Mouse (Mus musculus) cerebellum, adult 11-12 months (tissue): Measurements from ENCODE around the gene Gucy1a1.

Experiments used
- DNase-seq: peaks from one replicate; pipeline ENCODE4 v3.0.0; 2022

Gucy1a1 gene

DNA sequence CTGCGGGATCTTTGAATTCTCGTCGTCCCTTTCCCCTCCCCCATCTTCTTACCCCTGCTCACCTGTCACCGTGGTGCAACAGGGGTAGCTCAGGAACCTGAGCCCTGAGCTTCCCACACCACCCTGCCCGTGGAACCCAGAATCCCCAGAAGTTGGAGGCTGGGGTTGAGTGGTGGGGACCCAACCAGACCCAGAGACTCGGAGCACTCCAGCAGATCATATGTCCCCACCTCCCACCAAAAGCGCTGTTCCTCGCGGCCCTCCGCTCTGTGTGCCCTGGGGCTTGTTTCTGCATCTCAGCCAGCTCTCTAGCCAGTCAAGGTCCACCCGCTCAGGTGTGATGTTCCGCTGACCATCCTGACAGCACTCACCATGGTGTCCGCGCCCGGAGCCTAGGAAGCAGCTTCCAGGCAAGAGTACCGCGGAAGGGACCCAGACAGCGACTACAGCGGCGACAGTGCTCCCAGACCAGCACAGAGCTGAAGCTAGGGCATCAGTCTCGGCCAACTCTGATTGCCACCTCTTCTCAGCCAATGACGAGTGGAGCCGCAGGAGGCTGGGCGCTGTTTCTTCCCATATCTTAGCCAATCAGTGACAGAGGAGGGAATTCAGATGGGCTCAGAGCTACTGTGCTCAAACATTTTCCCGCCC is 71.3 kb downstream of the Gucy1a1 start, which contains the start of gene Gucy1b1:
Gene Gucy1b1 (minus strand): TSS at position 489 of the 651 bp plus-strand sequence.
- peak; percentile 88 for DNase-seq

DNA sequence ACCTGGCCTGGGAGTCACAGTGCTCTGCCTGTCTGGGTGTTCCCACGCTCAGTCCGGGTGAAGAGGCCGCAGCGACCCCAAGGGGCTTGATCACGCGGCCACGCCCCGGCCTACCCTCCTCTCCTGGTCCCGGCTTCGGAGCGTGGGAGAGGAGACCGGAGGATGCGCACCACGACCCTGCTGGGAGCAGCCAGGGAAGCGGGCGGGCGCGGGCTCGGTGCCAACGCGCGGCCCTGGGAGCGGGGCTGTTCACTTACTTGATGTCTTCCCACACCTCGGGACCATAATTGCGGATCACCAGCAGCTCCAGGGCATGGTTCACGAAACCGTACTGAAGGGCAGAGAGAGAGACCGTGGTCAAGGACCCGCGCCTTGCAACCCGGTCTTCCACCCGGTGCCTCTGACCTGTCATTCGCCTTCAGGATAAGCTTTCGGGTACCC is 71.8 kb downstream of the Gucy1a1 start:
- DNase-seq, result peak; percentile 74

DNA sequence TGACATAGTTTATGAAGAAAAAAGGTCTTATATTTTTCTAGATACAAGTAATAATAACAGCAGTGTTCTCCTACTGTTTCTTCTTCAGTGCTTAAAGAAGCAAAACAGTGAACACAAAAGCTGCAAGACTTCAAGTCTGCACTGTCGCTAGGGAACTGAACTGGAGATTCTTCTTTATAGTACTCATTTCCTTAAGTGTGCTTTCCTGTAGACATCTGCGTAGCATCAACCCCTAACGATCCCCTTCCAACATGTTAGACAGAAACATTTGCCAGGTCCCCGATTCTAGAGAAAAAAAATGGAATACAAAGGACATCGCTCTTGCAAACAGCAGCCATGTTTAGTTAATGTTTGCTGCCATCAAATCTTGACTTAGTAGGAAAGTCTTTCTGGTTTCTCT is 77.8 kb downstream of the Gucy1a1 start:
- DNase-seq, result no peak

DNA sequence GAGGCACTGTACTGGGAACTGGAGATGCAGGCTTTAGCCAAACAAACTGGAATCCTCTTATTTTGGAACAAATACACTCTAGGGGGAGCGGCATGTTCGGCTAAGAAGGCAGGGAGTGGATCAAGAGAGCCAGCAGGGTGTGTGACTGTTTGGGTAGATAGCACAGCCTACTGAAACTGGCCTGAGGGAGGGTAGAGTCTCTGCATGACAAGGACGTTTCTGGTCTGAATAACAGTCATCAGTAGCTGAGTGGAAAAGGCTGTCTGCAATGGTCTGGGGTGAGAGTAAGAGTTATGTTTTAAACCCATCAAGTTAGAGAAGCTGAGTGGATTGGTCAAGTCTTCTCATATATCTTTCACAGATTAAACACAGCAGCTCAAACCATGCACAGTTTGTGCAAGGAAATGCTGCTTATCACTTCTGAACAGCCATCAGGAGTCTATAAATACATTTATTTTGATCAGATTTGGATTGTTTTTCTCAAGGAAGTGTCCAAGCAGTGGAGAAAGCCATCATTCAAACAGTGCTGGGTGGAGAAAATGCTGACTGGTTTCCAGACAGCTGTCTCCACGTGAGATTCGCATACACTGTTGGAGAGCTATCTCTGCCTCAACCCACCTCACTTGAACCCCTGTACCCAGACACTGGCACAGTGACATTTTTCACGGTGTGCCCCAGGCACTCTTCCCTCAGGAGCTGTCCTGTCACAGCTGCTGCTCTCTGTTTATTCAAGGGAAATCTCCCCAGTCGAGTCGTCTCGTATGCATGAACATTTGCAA is 84.0 kb downstream of the Gucy1a1 start:
- no peak for DNase-seq

DNA sequence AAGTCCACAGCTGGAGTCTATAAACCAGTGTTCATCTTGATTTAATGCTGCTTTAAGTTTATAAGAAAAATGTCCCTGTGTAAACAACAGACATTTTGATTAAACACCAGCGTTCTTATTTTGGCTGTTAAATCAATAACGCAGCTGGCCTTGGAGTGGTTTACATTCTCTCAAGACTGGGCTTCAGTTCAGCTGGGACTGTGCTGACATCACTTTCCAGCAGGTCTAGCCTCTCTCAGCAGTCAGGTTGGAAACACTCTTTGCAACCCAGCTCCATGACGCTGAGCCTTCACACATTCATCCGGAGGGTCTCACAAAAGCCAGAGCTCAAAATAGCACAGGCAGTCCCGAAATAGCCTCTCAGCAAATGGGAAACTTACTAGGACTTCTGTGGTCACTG is 88.4 kb downstream of the Gucy1a1 start:
- DNase-seq, result no peak

DNA sequence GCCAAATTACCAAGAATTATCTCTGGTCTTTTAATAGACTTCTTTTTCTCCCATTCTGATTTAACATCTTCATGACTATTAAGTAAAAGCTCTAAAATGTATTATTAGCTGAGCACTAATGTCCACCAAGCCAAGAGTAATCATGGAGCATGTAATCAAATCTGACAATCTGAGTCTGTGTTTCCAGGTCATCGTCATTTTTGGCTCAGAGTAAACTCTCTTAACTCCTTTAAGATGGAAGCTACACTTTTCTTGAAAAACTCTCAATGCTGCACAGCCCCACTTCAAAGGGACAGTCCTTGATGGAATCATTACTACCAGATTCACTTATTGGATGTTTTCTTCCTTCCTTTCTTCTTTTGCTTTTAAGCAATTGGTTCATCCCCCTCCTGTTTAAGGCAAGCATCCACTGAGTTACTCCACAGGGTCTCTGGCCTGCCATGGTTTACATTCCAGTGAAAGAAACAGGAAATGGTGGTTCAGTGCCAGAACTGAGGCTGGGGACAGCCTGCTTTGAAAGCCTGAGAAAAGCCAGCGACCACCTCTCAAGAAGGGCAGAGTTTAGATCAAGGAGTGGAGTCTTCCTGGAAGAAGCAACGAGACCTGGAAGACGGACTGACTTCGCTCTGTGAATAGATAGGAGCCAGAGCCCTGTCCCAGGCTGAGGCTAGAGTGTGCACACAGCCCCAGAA is 91.2 kb downstream of the Gucy1a1 start:
- DNase-seq, result no peak

DNA sequence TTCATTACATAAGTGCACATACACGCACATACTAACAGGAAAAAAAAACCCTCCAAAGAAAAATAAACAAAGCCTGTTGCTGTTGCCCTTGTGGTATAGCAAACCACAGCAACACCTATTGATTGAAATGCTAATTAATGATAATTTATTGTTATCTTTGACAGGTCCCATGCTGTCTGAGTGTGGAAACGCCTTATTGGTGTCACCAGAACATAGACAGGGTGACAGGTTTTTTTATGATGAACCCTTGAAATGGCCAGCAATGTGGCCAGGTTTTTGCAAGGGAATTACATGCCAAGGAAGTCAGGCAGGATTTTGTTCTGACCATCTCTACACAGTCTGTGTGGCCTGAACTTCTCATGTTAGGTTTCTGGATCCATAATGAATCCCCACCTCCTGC is 93.6 kb downstream of the Gucy1a1 start:
- DNase-seq, result no peak

DNA sequence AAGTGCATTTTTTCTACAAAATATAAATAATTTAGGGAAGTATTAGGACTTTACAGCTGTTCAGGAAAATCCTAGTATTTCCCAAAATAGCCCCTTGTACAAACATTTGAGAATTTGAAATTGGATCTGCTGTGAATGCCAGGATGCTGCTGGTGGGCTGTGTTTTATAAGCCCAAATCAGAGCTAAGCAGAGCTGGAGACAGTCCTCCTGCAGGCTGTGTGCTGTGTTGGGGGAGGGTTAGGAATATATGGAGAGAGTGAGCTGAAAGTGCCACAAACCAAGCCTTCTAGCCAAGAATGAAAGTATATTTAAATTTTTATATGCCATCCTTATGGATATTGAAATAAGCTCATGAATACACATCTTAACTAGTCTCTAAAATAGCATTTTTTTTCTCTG is 94.1 kb downstream of the Gucy1a1 start:
- no peak for DNase-seq

DNA sequence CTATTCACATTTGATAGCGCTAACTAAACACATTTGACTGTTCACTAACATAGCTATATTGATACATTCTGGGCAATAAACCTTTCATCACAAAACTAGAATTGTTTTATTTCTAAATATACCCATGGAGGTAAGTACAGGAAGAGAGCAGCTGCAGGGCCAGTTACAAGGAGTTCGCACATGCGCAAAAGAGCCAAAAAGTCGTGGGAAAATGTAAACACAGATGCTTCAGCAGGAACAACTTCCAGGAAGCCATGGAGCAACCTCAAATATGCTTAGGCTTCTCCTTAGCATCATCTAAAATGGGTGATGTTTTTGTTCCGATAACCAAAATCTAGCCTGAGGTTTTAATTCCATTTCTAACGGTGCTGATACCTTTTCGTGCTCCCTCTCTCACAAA is 96.9 kb downstream of the Gucy1a1 start:
- no peak for DNase-seq

DNA sequence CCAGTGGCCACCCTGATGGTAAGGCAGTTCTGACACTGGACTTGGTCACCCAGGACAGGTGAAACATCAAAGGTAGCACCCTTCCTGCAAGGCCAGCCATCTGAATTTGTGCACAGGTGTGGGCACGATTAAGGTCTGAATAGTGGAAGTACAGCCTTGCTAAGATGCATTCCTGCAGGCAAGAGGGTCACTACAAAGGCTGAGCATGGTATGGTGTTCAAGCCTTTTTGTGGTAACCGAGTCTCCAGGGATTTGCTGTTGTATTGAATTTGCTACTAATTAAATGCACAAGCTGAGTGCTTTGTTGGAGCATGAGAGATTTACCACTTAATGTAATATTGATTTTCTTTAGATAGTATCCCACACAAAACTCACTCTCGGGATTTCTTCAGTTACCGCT is 97.5 kb downstream of the Gucy1a1 start:
- DNase-seq, result no peak

DNA sequence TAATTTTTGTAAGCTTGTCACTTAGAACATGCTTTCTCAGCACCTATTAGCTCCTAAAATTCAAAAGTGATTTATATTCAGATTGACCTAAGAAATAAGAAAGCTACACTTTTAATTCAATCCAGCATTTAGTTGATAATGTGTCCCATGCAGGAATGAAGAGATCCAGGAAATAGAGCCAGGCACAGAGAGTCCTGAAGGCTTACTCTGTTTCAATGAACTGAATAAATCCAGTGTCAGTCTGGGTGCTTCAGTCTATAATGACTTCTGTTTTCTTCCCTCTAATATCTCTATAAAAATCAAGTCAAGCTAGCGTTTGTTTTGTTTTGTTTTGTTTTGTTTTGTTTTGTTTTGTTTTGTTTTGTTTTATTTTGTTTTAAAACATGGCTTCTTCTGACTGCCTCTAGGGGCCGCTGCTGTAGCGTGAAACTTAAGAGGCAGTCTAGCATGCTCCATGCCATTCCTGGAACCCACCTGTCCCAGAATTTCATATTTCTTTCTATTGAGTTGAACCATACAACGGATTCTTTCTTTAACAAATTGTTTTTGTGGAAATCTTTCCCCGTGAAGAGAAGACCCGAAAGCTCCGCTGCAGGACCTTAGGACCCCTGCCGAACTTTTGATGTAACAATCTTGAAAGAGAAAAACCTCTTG is 98.4 kb downstream of the Gucy1a1 start:
- peak; percentile 24 for DNase-seq

DNA sequence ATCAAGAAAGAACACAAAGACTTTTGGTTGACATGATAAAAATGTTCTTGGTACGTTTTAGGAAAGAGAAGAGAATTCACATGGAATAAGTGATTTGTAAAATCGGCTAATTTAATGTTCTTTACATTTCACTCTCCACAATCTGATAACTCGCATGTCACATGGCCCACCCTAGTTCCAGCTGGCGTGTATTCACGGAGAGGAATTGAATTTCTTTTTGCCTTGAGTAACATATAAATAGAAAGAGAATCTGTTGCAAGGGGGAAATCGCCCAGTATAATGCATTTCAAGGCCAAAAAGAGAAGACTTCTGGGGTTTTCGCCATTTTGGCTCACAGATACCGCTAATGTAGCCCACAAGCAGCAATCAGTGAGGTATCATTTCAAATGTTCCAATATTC is 99.5 kb downstream of the Gucy1a1 start:
- no peak for DNase-seq

DNA sequence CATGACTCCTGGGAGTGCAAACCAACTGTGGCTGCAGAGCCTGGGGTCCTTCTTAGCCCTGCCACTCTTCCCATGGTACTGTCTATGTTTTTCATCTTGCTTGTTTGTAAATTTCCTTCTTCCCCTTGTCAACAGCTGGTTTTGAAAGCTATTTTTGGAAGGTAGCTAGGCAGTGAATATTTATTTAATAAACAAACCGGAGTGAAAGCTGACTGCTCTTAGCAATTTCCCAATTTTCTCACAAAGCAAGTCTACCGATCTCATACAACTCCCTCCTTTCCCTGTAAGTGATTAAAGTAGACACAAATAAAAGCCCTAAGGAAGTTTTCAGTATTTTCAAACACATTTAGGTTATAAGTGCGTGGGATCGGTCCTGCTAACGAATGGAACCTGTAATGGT is 100.7 kb downstream of the Gucy1a1 start:
- DNase-seq, result no peak

DNA sequence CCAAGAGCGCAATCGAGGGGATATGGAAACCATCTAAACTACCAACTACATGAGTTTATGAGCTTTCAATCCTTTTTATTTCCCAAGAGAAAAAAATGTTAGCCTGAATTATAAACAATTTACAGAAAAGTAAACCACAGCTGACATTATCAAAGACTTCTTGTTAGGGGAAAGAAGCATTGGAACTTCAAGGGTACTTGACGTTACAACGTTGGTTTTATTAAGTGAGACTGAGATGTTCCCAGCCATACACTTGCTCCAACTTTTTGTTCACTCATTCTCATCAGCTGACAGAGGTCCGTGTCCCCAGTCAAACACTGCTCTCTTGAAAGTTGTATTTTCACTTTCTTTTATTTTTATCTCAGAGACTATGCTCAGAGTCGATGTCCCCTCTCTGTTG is 101.9 kb downstream of the Gucy1a1 start:
- no peak for DNase-seq
